Mouse (Mus musculus) thymus, adult 2 months (tissue): ENCODE data around the gene Hmgcs1.

ENCODE experiments used
- CTCF ChIP-seq: fragments of 200-500 bp; IDR thresholded peaks from 2 replicates; pipeline ENCODE4 v1.5.1; 2012; ENCODE audit warnings: mild to moderate bottlenecking, control low read depth, low read length, moderate library complexity, borderline replicate concordance; ENCODE audit not compliant: control insufficient read depth, poor library complexity, insufficient read depth; ENCODE audit errors: extremely low read depth
- POLR2A ChIP-seq: fragments of 200-500 bp; IDR thresholded peaks from 2 replicates; pipeline ENCODE4 v1.6.1; 2012; ENCODE audit warnings: mild to moderate bottlenecking, low read length, control low read depth, moderate library complexity; ENCODE audit not compliant: control insufficient read depth, poor library complexity, insufficient read depth; ENCODE audit errors: extremely low read depth

DNA sequence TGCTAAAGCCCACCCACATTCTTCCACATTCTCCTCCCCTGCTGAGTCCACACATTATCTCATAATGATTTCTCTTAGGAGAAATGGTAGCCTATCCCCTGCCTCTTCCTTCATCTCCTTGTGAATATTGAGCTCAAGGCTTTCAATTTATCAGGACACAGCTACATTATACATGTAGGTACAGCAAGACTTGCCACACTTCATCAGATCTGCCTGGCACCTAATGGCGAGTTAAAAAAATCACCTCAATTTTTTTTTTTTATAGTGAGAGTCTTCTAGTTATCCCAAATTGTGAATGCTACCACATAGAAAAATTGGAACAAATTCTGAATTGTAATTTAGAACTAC lies 40.5 kb upstream of the Hmgcs1 start:
- no peak for TF ChIP-seq CTCF
- TF ChIP-seq POLR2A = no peak
